Mouse (Mus musculus): ENCODE measurements around the gene Lgals3. TPM values are rescaled to one million over a fixed set of nuclear protein-coding genes. Genes with fewer than 3 reads are reported as not detected.

Gene Lgals3
- polyA plus RNA-seq, 1 experiment from 2014 or later = 43.7 TPM

DNA sequence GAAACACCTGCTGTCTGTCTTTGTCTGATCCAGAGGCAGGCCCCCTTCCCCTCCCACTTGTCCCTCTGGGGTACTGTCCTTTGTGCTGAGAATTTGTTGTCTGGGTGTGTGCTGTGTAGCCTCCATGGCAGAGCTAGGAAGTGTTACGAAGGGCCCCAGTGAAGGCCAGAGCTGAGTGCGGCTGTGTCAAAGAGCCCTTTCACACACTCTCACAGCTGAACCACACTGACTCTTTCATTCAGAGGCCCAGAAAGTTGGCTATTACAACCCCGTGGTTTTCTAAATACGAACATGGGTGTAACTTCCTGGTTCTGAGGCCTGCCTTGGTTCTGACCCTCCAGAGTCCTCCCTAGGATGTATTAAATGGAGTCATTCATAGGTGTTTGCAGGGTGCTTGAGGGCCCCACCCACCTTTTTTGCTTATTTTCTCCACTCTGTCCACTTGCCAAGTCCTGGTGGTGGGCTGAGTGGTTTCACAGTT lies 25.7 kb upstream of the Lgals3 start:
- 72% methylated on average over 4 of the region's 4 CpGs for WGBS
- no peak for ATAC-seq
- Histone ChIP-seq H3K27ac (ENCODE audit: low read length) (no peak overlapping the region), H3K4me1 (ENCODE audit: control insufficient read depth, insufficient read depth, low read length) (no peaks in the 10 kb centered on the region), H3K4me2 (ENCODE audit: low read depth, low read length) (no peak overlapping the region), H3K27me3 (replicated peaks; ENCODE audit: control insufficient read depth, insufficient read depth, low read length) (no peaks in the 10 kb centered on the region), H3K9ac (ENCODE audit: low read depth, low read length) (no peak overlapping the region), H3K36me3 (ENCODE audit: control insufficient read depth, insufficient read depth, low read length) (no peaks in the 10 kb centered on the region), H3K4me3 (ENCODE audit: low read length) (no peak overlapping the region), H3K9me3 (ENCODE audit: control insufficient read depth, low read length) (no peaks in the 10 kb centered on the region)

DNA sequence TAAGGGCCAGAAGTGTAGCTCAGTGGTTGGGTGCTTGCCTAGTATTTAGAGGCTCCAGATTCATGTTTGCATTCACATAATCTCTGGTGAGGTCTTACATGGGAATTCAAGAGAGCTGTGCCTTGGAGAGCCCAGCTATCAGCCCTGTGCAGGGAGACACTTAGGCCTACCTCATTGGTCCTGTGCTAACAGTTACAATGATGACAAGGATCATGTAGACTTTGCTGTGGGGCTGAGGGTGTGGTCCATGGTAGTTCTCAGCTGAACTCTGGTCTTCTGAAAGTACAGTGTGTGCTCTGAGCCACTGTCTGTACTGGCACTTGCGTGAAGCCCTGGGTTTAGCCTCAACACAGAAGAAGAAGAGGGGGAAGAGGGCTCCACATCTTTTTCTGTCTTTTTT lies 20.8 kb upstream of the Lgals3 start:
- H3K36me3 ChIP-seq (ENCODE audit: control insufficient read depth, insufficient read depth, low read length) = no peaks in the 10 kb centered on the region
- no peak overlapping the region for H3K9ac ChIP-seq (ENCODE audit: low read depth, low read length)
- ATAC-seq = peak; percentile 92
- no peak overlapping the region for H3K4me2 ChIP-seq (ENCODE audit: low read depth, low read length)
- no peaks in the 10 kb centered on the region for H3K4me1 ChIP-seq (ENCODE audit: control insufficient read depth, insufficient read depth, low read length)
- no peaks in the 10 kb centered on the region for H3K9me3 ChIP-seq (ENCODE audit: control insufficient read depth, low read length)
- no peak overlapping the region for H3K4me3 ChIP-seq (ENCODE audit: low read length)
- H3K27me3 ChIP-seq (replicated peaks; ENCODE audit: control insufficient read depth, insufficient read depth, low read length) = no peaks in the 10 kb centered on the region
- 88% methylated on average over 1 of the region's 1 CpGs for WGBS
- no peak overlapping the region for H3K27ac ChIP-seq (ENCODE audit: low read length)

DNA sequence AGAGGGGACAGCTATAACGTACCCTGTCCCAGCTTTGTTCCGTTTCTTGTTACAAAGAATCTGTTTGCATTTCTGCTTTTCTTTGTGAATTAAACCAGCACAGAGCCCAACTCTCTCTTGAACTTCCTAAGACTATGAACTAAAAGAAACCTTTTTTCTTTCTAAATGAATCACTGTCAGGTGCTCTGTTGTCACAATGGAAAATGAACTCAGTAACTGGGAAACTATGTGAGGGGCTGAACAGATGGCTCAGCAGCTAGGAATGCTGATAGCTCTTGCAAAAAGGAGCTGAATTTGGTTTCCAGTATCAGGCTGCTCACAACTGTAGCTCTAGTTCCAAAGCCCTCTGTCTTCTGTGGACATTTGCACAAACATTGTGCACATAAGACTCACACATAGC lies 16.6 kb upstream of the Lgals3 start:
- no peak for ATAC-seq
- WGBS = 85% methylated on average over 2 of the region's 2 CpGs
- H3K27me3 ChIP-seq (replicated peaks; ENCODE audit: control insufficient read depth, insufficient read depth, low read length) = no peaks in the 10 kb centered on the region
- H3K4me1 ChIP-seq (ENCODE audit: control insufficient read depth, insufficient read depth, low read length) = peaks cover 5% of the 10 kb centered on the region; the same call in 1 of the 2 replicates
- no peak overlapping the region for H3K4me2 ChIP-seq (ENCODE audit: low read depth, low read length)
- no peak overlapping the region for H3K9ac ChIP-seq (ENCODE audit: low read depth, low read length)
- no peaks in the 10 kb centered on the region for H3K36me3 ChIP-seq (ENCODE audit: control insufficient read depth, insufficient read depth, low read length)
- H3K27ac ChIP-seq (ENCODE audit: low read length) = no peak overlapping the region
- H3K9me3 ChIP-seq (ENCODE audit: control insufficient read depth, low read length) = no peaks in the 10 kb centered on the region
- no peak overlapping the region for H3K4me3 ChIP-seq (ENCODE audit: low read length)

DNA sequence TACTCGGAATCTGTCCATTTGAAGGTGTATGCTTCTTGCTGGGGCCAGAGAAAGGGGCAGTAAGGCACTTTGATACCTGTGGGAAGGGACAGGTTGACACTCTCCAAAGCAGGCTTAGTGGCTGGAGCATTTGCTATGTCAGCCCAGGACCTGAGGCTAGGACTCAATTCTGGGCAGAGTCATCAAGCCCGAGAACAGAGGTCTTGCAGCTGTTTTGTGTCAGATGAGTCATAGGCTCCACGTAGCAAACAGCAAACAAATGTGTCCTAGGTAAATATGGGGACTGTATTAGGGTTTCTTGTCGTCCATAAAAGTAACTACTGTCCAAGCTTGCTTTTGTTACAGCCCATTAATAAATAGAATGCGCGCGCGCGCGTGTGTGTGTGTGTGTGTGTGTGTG lies 15.3 kb upstream of the Lgals3 start:
- peaks cover 5% of the 10 kb centered on the region; the same call in 1 of the 2 replicates for H3K4me1 ChIP-seq (ENCODE audit: control insufficient read depth, insufficient read depth, low read length)
- H3K4me2 ChIP-seq (ENCODE audit: low read depth, low read length) = no peak overlapping the region
- no peak overlapping the region for H3K27ac ChIP-seq (ENCODE audit: low read length)
- ATAC-seq = no peak
- no peaks in the 10 kb centered on the region for H3K27me3 ChIP-seq (replicated peaks; ENCODE audit: control insufficient read depth, insufficient read depth, low read length)
- H3K4me3 ChIP-seq (ENCODE audit: low read length) = no peak overlapping the region
- no peaks in the 10 kb centered on the region for H3K36me3 ChIP-seq (ENCODE audit: control insufficient read depth, insufficient read depth, low read length)
- no peaks in the 10 kb centered on the region for H3K9me3 ChIP-seq (ENCODE audit: control insufficient read depth, low read length)
- no peak overlapping the region for H3K9ac ChIP-seq (ENCODE audit: low read depth, low read length)
- 85% methylated on average over 10 of the region's 10 CpGs for WGBS

DNA sequence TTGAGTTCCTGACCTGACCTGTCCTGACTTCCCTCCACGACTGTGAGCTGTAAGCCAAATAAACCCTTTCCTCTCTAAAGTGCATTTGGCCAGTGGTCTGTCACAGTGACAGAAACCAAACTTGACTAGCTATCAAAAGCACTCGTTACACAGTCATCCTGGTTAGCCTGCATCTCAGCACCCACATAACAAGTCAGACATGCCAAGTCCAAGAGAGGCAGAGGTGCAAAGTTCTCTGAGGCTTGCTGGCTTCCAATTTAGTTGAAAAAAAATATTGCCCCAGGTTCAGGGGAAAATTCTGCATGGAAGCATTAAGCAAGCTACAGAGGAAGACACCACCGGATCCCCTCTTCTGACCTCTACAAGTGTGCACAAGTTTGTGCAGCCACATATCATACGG lies 14.3 kb upstream of the Lgals3 start:
- Histone ChIP-seq H3K4me2 (ENCODE audit: low read depth, low read length) (no peak overlapping the region), H3K36me3 (ENCODE audit: control insufficient read depth, insufficient read depth, low read length) (no peaks in the 10 kb centered on the region), H3K4me1 (ENCODE audit: control insufficient read depth, insufficient read depth, low read length) (peaks cover 5% of the 10 kb centered on the region; the same call in 1 of the 2 replicates), H3K9ac (ENCODE audit: low read depth, low read length) (no peak overlapping the region), H3K27me3 (replicated peaks; ENCODE audit: control insufficient read depth, insufficient read depth, low read length) (no peaks in the 10 kb centered on the region), H3K9me3 (ENCODE audit: control insufficient read depth, low read length) (no peaks in the 10 kb centered on the region), H3K4me3 (ENCODE audit: low read length) (no peak overlapping the region), H3K27ac (ENCODE audit: low read length) (no peak overlapping the region)
- ATAC-seq = no peak
- WGBS = 75% methylated on average over 4 of the region's 4 CpGs

GRCm38 (mm10) chr14:47354111-47354577 lies 13.4 kb upstream of the Lgals3 start:
- H3K9ac ChIP-seq (ENCODE audit: low read depth, low read length) = no peak overlapping the region
- no peak overlapping the region for H3K4me2 ChIP-seq (ENCODE audit: low read depth, low read length)
- no peaks in the 10 kb centered on the region for H3K9me3 ChIP-seq (ENCODE audit: control insufficient read depth, low read length)
- H3K27ac ChIP-seq (ENCODE audit: low read length) = 0 out of 2 replicates have a peak overlapping the region, but pooled peaks have one; percentile 35
- 63% methylated on average over 8 of the region's 8 CpGs for WGBS
- no peaks in the 10 kb centered on the region for H3K27me3 ChIP-seq (replicated peaks; ENCODE audit: control insufficient read depth, insufficient read depth, low read length)
- H3K4me3 ChIP-seq (ENCODE audit: low read length) = no peak overlapping the region
- no peaks in the 10 kb centered on the region for H3K36me3 ChIP-seq (ENCODE audit: control insufficient read depth, insufficient read depth, low read length)
- peak; percentile 81; the same call in 1 of the 2 replicates for ATAC-seq
- H3K4me1 ChIP-seq (ENCODE audit: control insufficient read depth, insufficient read depth, low read length) = peaks cover 5% of the 10 kb centered on the region; the same call in 1 of the 2 replicates

GRCm38 (mm10) chr14:47354948-47355347 lies 12.6 kb upstream of the Lgals3 start:
- Histone ChIP-seq H3K4me3 (ENCODE audit: low read length) (no peak overlapping the region), H3K9me3 (ENCODE audit: control insufficient read depth, low read length) (no peaks in the 10 kb centered on the region), H3K27me3 (replicated peaks; ENCODE audit: control insufficient read depth, insufficient read depth, low read length) (no peaks in the 10 kb centered on the region), H3K4me1 (ENCODE audit: control insufficient read depth, insufficient read depth, low read length) (peaks cover 5% of the 10 kb centered on the region; the same call in 1 of the 2 replicates), H3K9ac (ENCODE audit: low read depth, low read length) (no peak overlapping the region), H3K36me3 (ENCODE audit: control insufficient read depth, insufficient read depth, low read length) (no peaks in the 10 kb centered on the region), H3K4me2 (ENCODE audit: low read depth, low read length) (no peak overlapping the region), H3K27ac (ENCODE audit: low read length) (no peak overlapping the region)
- peak; percentile 54 for ATAC-seq
- WGBS = 51% methylated on average over 5 of the region's 5 CpGs

GRCm38 (mm10) chr14:47356622-47357021 lies 10.9 kb upstream of the Lgals3 start:
- H3K27ac ChIP-seq (ENCODE audit: low read length) = no peak overlapping the region
- no peak for ATAC-seq
- H3K27me3 ChIP-seq (replicated peaks; ENCODE audit: control insufficient read depth, insufficient read depth, low read length) = no peaks in the 10 kb centered on the region
- WGBS = 70% methylated on average over 3 of the region's 3 CpGs
- no peak overlapping the region for H3K4me3 ChIP-seq (ENCODE audit: low read length)
- no peak overlapping the region for H3K4me2 ChIP-seq (ENCODE audit: low read depth, low read length)
- H3K4me1 ChIP-seq (ENCODE audit: control insufficient read depth, insufficient read depth, low read length) = peaks cover 5% of the 10 kb centered on the region; the same call in 1 of the 2 replicates
- H3K36me3 ChIP-seq (ENCODE audit: control insufficient read depth, insufficient read depth, low read length) = no peaks in the 10 kb centered on the region
- no peak overlapping the region for H3K9ac ChIP-seq (ENCODE audit: low read depth, low read length)
- H3K9me3 ChIP-seq (ENCODE audit: control insufficient read depth, low read length) = no peaks in the 10 kb centered on the region

GRCm38 (mm10) chr14:47359610-47360009 lies 7.9 kb upstream of the Lgals3 start:
- Histone ChIP-seq H3K4me2 (ENCODE audit: low read depth, low read length) (no peak overlapping the region), H3K27ac (ENCODE audit: low read length) (no peak overlapping the region), H3K9me3 (ENCODE audit: control insufficient read depth, low read length) (no peaks in the 10 kb centered on the region), H3K27me3 (replicated peaks; ENCODE audit: control insufficient read depth, insufficient read depth, low read length) (no peaks in the 10 kb centered on the region), H3K4me1 (ENCODE audit: control insufficient read depth, insufficient read depth, low read length) (peaks cover 8% of the 10 kb centered on the region; the same call in 1 of the 2 replicates), H3K4me3 (ENCODE audit: low read length) (no peak overlapping the region), H3K36me3 (ENCODE audit: control insufficient read depth, insufficient read depth, low read length) (no peaks in the 10 kb centered on the region), H3K9ac (ENCODE audit: low read depth, low read length) (no peak overlapping the region)
- no peak for ATAC-seq
- WGBS = 56% methylated on average over 3 of the region's 3 CpGs

GRCm38 (mm10) chr14:47361418-47361817 lies 6.1 kb upstream of the Lgals3 start:
- WGBS = 85% methylated on average over 2 of the region's 2 CpGs
- Histone ChIP-seq H3K9ac (ENCODE audit: low read depth, low read length) (no peak overlapping the region), H3K36me3 (ENCODE audit: control insufficient read depth, insufficient read depth, low read length) (no peaks in the 10 kb centered on the region), H3K4me2 (ENCODE audit: low read depth, low read length) (no peak overlapping the region), H3K27me3 (replicated peaks; ENCODE audit: control insufficient read depth, insufficient read depth, low read length) (no peaks in the 10 kb centered on the region), H3K27ac (ENCODE audit: low read length) (no peak overlapping the region), H3K4me1 (ENCODE audit: control insufficient read depth, insufficient read depth, low read length) (peaks cover 13% of the 10 kb centered on the region), H3K9me3 (ENCODE audit: control insufficient read depth, low read length) (no peaks in the 10 kb centered on the region), H3K4me3 (ENCODE audit: low read length) (no peak overlapping the region)
- ATAC-seq = no peak
